Mouse (Mus musculus): ENCODE measurements at regions not wholly inside any gene's neighbourhood (a gene's known extent, or its start where the extent isn't known, plus 50 kb on each side); places are given as distances from the start of the nearest gene placed in this dataset.
"Not testable (repeated sequence)": the region's sequence is repeated elsewhere in the genome, so short reads cannot be mapped to it uniquely, and the experiment has no call there.

DNA sequence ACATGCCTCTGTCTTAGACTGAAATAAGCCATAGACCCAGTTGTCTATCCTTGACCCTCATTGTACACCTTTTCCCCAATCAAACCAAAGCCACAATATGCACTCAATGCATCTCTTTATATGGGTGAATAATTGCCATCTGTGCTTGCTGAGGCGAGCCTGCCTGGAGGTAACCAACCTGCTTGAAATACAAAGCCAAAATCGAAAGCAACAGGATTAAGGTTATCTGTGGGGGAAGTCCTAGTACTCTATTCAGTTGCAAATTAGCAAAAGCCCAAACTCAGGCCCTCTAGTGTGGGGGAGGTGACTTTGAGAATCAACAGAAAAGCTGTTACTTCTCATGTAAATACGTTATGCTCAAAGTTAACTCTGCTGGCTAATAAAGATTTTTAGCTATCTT is 246.2 kb upstream of the Fundc1 start:
- no peak for DNase-seq (ENCODE audit: extremely low read depth, insufficient read length, low spot score)

- DNase-seq (ENCODE audit: extremely low read depth, insufficient read length, low spot score) = no peak
These were observed 245.5 kb upstream of the Fundc1 start for GRCm38 (mm10) chrX:17817651-17818050.

DNA sequence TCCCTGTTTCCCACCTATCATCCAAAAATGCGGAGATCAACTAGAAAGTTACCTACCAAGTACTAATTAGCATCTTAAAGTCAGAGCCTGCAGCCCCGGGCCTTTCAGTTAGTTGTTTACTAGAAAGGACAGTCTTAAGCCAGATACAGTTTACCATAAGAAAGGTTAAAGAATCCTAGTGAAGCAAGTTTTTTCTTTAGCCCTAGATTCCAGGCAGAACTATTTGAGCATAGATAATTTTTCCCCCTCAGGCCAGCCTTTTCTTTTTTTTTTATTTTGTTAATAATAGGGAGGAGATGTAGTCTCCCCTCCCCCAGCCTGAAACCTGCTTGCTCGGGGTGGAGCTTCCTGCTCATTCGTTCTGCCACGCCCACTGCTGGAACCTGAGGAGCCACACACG is 215.9 kb upstream of the Fundc1 start:
- not testable (repeated sequence) for DNase-seq (ENCODE audit: extremely low read depth, insufficient read length, low spot score)

DNA sequence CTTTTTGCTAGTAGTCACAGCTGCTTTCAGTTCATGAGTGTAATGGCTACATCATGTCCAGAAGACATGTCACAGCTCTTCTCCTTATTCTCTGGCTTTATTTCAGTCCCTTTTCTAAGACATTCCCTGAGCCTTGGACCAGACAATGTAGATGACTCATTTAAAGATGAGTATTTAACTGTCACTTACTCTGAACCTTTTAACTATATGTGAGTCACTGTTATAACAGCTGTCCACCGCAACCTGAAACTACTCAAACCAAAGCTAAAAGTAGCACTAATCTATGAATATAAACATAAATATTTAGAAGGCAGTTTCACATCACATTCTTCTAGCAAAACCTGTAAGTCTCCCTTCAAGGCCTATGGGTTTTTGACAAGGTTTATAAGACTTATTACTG is 203.8 kb upstream of the Fundc1 start:
- DNase-seq (ENCODE audit: extremely low read depth, insufficient read length, low spot score) = no peak

DNA sequence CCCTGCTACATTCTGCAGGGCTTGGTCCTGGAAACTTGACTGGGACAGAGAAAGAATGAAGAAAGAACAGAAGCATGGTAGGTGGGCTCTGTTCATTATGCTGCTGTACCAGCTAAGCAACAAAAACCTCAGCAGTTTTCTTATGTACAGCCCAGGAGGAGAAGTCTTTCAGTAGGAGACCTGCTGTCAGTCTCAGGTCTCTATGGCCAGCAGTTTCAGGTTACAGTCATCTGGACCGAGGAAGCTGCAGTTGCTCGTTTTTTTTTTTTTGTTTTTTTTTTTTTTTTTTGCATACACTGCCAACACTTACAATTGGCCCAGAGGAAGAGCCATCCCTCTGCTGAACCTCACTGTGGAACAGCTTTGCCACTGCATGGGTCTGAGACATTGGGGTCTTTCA is 180.7 kb upstream of the Fundc1 start:
- no peak for DNase-seq (ENCODE audit: extremely low read depth, insufficient read length, low spot score)

GRCm38 (mm10) chrX:17751466-17751865 is 179.3 kb upstream of the Fundc1 start:
- no peak for DNase-seq (ENCODE audit: extremely low read depth, insufficient read length, low spot score)

- DNase-seq (ENCODE audit: extremely low read depth, insufficient read length, low spot score) = peak; percentile 5
These were observed 158.1 kb upstream of the Fundc1 start for GRCm38 (mm10) chrX:17730233-17730632.

GRCm38 (mm10) chrX:17725780-17726220 is 153.7 kb upstream of the Fundc1 start:
- DNase-seq (ENCODE audit: extremely low read depth, insufficient read length, low spot score) = no peak

- no peak for DNase-seq (ENCODE audit: extremely low read depth, insufficient read length, low spot score)
These were observed 153.1 kb upstream of the Fundc1 start for GRCm38 (mm10) chrX:17724990-17725779.

DNA sequence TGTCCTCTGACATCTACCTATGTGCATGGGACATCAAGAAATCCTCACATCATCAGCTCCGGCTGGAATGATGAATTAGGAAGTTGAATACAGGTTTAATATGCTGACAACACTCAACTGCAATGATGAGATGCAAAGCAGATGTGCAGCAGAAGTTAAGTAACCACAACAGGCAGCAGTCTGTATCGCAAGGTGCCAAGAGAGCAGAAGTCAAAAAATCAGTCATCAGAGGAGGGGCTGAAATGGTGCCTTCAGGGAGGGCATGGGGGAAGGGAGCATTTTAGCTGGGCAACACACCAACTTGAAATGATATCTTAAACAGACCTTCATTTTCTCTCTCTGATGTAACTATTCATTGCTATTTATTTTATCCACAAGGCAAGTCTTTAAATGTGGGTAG is 152.3 kb upstream of the Fundc1 start:
- DNase-seq (ENCODE audit: extremely low read depth, insufficient read length, low spot score) = no peak

GRCm38 (mm10) chrX:17721866-17722625 is 149.9 kb upstream of the Fundc1 start:
- DNase-seq (ENCODE audit: extremely low read depth, insufficient read length, low spot score) = not testable (repeated sequence)

DNA sequence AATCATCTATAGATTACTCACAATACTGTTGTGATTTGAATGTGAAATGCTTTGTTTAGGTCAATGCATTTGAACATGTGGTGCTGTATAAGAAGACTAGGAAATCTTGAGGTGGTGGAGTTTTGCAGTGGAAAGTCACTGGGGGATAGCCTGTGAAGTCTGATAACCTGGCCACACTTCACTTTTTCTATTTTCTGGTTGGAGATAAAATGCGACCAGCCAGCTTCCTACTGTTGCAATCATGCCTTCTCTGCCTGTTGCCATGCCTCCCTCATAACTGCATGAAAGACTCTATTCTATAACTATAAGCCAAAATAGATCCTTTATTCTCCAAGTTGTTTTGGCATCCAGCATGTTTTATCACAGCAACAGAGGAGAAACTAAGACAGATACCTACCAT is 142.4 kb upstream of the Fundc1 start:
- DNase-seq (ENCODE audit: extremely low read depth, insufficient read length, low spot score) = no peak

DNA sequence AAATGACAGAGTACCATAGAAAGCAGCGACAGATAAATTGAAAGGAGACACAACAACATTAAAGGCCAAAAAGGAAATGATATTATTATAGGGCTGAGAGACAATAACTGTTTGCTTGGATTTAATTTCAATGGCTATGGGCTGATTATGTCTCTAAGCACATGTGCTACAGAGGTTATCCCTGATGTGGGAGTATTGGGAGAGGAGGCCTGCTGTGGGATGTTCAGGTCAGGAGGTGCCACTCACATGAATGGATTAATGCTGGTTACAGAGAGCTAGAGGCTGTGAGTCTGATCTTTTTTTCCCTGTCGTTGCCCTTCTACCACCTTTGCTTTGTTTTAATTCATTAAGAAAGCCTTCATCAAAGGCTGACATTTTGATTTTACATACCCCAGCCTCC is 140.8 kb upstream of the Fundc1 start:
- DNase-seq (ENCODE audit: extremely low read depth, insufficient read length, low spot score) = no peak

- DNase-seq (ENCODE audit: extremely low read depth, insufficient read length, low spot score) = no peak
These were observed 140.3 kb upstream of the Fundc1 start for GRCm38 (mm10) chrX:17712475-17712874.
